Mouse (Mus musculus) brain, embryonic 14.5 days (tissue): ENCODE measurements around the gene Arhgef1.

Experiments used
- CTCF ChIP-seq: fragments of 200-500 bp; IDR thresholded peaks from 2 replicates; pipeline ENCODE4 v1.5.1; 2012; ENCODE audit warnings: inconsistent platforms, mild to moderate bottlenecking, moderate library complexity, borderline replicate concordance; ENCODE audit not compliant: insufficient read depth, insufficient read length; ENCODE audit errors: extremely low read depth
- POLR2A ChIP-seq: fragments of 200-500 bp; IDR thresholded peaks from 2 replicates; pipeline ENCODE4 v1.6.1; 2012; ENCODE audit warnings: mild to moderate bottlenecking, inconsistent platforms, borderline replicate concordance; ENCODE audit not compliant: poor library complexity, insufficient read depth, insufficient read length, severe bottlenecking; ENCODE audit errors: extremely low read depth

GRCm38 (mm10) chr7:24973902-24974301 lies 71.2 kb downstream of the Arhgef1 start:
- TF ChIP-seq CTCF (no peak), POLR2A (no peak)
